Mouse (Mus musculus) ES-Bruce4 (cell line): ENCODE measurements around the gene Afdn. TPM values are rescaled to one million over a fixed set of nuclear protein-coding genes. Genes with fewer than 3 reads are reported as not detected.
"Not testable (repeated sequence)": the region's sequence is repeated elsewhere in the genome, so short reads cannot be mapped to it uniquely, and the experiment has no call there.

Experiments used
- H3K27ac ChIP-seq: 2 replicates; pipeline ENCODE4 v1.5.1; 2012; ENCODE audit warnings: low read length, inconsistent platforms; ENCODE audit not compliant: insufficient read depth
- H3K27me3 ChIP-seq: 2 replicates; pipeline ENCODE4 v1.6.1; 2012; ENCODE audit warnings: mild to moderate bottlenecking, low read length, inconsistent platforms; ENCODE audit not compliant: control insufficient read depth, poor library complexity, insufficient read depth, severe bottlenecking
- H3K36me3 ChIP-seq: 2 replicates; pipeline ENCODE4 v1.6.1; 2012; ENCODE audit warnings: inconsistent platforms, mild to moderate bottlenecking, low read length, moderate library complexity; ENCODE audit not compliant: control insufficient read depth, poor library complexity, insufficient read depth, severe bottlenecking
- H3K4me1 ChIP-seq: one replicate; pipeline ENCODE4 v1.8.1; 2011; ENCODE audit warnings: low read length; ENCODE audit not compliant: control insufficient read depth, insufficient read depth
- H3K4me3 ChIP-seq: 2 replicates; pipeline ENCODE4 v1.5.1; 2011; ENCODE audit warnings: low read depth, mild to moderate bottlenecking, low read length
- H3K9ac ChIP-seq: 2 replicates; pipeline ENCODE4 v1.6.1; 2012; ENCODE audit warnings: low read depth, mild to moderate bottlenecking, inconsistent platforms; ENCODE audit not compliant: poor library complexity, severe bottlenecking
- H3K9me3 ChIP-seq: replicated peaks from 2 replicates; pipeline ENCODE4 v1.6.1; 2012; ENCODE audit warnings: mild to moderate bottlenecking, low read length, inconsistent platforms; ENCODE audit not compliant: control insufficient read depth, poor library complexity, insufficient read depth, severe bottlenecking
- CTCF ChIP-seq: IDR thresholded peaks from one replicate; pipeline ENCODE4 v1.8.1; 2011; ENCODE audit warnings: low read depth, low read length
- EP300 ChIP-seq: IDR thresholded peaks from 2 replicates; pipeline ENCODE4 v1.6.1; 2011; ENCODE audit warnings: low read depth, low read length; ENCODE audit not compliant: insufficient read depth
- POLR2A ChIP-seq: IDR thresholded peaks from one replicate; pipeline ENCODE4 v1.8.1; 2011; ENCODE audit warnings: low read length; ENCODE audit not compliant: insufficient read depth
- polyA plus RNA-seq: library from polyadenylated mRNA; stranded (reverse); fragments of >200 nt; gene quantifications from 2 replicates; pipeline ENCODE4 v1.2.4, GENCODE M21; 2011; ENCODE audit warnings: low read depth; ENCODE audit not compliant: missing spikeins, insufficient read depth, insufficient read length

Gene Afdn
- polyA plus RNA-seq, 1 experiment = 286 TPM

GRCm38 (mm10) chr17:13754940-13755339 is 5.4 kb upstream of the Afdn start:
- no peaks in the 10 kb centered on the region for H3K36me3 ChIP-seq
- H3K4me3 ChIP-seq = no peak overlapping the region
- no peak overlapping the region for H3K9ac ChIP-seq
- H3K9me3 ChIP-seq = no peaks in the 10 kb centered on the region
- TF ChIP-seq CTCF (no peak), POLR2A (no peak), EP300 (no peak)
- H3K4me1 ChIP-seq = peaks cover 2% of the 10 kb centered on the region
- H3K27ac ChIP-seq = no peak overlapping the region
- no peaks in the 10 kb centered on the region for H3K27me3 ChIP-seq

GRCm38 (mm10) chr17:13758586-13758985 is 1.8 kb upstream of the Afdn start:
- Histone ChIP-seq H3K4me1 (peaks cover 2% of the 10 kb centered on the region), H3K9me3 (no peaks in the 10 kb centered on the region), H3K36me3 (no peaks in the 10 kb centered on the region), H3K9ac (no peak overlapping the region), H3K27me3 (no peaks in the 10 kb centered on the region), H3K27ac (no peak overlapping the region), H3K4me3 (no peak overlapping the region)
- no peak for TF ChIP-seq POLR2A
- no peak for TF ChIP-seq CTCF
- no peak for TF ChIP-seq EP300

DNA sequence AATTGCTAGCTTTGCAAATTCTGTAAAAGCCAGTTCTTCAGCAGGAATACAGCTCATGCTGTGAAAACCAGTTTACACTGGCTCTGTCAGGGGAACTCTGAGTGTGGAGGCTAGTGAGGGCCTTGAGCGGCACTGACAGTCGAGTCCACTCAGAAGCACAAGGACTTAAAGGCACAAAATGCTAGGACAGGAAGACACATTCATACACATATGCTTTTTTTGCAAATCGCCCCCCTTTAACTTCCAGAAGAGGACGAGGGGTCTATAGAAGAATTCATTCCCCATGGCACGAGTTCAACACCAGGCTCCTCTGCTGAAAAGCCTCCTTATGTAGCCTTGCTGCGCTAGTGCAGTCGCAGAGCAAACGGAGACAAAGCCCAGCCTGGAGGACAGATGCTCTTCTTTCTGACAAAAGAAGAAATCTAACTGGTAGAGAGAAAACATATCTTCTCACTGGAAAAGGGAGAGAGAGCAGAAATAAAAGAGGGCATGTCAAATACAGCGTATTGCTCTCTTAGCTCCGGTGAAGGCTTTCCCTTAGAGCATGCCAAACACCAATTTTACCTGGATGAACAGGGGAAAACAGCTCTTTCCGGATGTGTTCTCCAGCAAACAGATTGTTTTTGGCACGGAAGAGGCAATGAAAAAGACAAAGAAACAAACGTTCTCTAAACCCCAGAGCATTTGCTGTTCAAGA is 1.0 kb upstream of the Afdn start:
- Histone ChIP-seq H3K9ac (peak overlapping the region; percentile 93), H3K27me3 (no peaks in the 10 kb centered on the region), H3K4me3 (peak overlapping the region; percentile 88), H3K9me3 (no peaks in the 10 kb centered on the region), H3K27ac (no peak overlapping the region), H3K4me1 (peaks cover 2% of the 10 kb centered on the region), H3K36me3 (no peaks in the 10 kb centered on the region)
- TF ChIP-seq POLR2A (no peak), EP300 (no peak), CTCF (no peak)

GRCm38 (mm10) chr17:13760675-13761178 is 388 bp downstream of the Afdn start:
- Histone ChIP-seq H3K27ac (no peak overlapping the region), H3K4me3 (peak overlapping the region; percentile 96), H3K9me3 (no peaks in the 10 kb centered on the region), H3K27me3 (no peaks in the 10 kb centered on the region), H3K36me3 (no peaks in the 10 kb centered on the region), H3K9ac (peak overlapping the region; percentile 93), H3K4me1 (peaks cover 2% of the 10 kb centered on the region)
- TF ChIP-seq POLR2A (no peak), CTCF (no peak), EP300 (no peak)

DNA sequence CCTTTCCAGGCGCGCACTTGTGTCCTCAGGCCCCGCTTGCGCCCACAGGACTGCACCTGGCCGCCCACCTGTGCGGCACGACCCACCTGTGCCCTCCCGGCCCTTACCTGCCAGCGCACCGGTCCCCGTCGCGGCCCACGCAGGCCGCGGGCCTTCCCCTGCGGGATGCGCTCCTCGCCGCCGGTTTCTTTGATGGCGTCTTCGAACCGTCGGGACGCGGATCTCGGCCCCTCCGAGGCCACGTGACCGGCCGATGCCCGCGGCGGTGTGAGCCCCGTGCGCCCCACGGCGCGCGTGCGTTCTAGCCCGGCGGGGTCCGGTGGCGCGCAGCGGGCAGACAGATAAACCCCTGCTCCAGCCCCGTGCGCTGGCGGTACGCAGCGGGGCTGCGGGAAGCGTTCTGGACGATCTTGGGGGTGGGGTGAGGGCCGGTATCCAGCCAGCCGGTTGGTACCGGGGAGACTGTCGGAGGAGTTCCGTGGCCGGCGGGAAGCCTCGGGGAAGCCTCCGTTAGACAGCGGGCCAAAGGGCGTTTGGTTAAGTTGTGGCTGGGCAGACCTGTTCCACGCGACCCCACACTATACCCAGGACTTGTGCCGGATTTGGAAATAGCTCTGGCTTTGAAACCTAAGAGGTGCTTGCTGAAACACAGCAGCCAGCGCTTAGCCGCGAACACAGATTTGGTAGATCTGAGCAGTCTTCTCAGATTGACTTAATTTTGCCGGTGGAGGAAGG is 1.0 kb downstream of the Afdn start, which contains the start of gene Tcte2:
Gene Tcte2 (minus strand): TSS at position 647 of the 735 bp plus-strand sequence.
- peaks cover 2% of the 10 kb centered on the region for H3K4me1 ChIP-seq

GRCm38 (mm10) chr17:13763819-13764218 is 3.5 kb downstream of the Afdn start:
- TF ChIP-seq EP300 = no peak
- no peak for TF ChIP-seq CTCF
- no peak for TF ChIP-seq POLR2A
- Histone ChIP-seq H3K36me3 (no peaks in the 10 kb centered on the region), H3K9ac (no peak overlapping the region), H3K9me3 (no peaks in the 10 kb centered on the region), H3K4me3 (no peak overlapping the region), H3K4me1 (no peaks in the 10 kb centered on the region), H3K27ac (no peak overlapping the region), H3K27me3 (no peaks in the 10 kb centered on the region)

More for the DNA sequence above, 1.0 kb downstream of the Afdn start, which contains the start of gene Tcte2:
- Histone ChIP-seq H3K4me3 (peak within 1 kb of the TSS; percentile 96), H3K9me3 (no peaks in the 10 kb centered on the region), H3K9ac (peak within 1 kb of the TSS; percentile 93), H3K27ac (no peak within 1 kb of the TSS), H3K27me3 (no peaks in the 10 kb centered on the region), H3K36me3 (no peaks in the 10 kb centered on the region)
- TF ChIP-seq CTCF (no peak), POLR2A (no peak), EP300 (no peak)

DNA sequence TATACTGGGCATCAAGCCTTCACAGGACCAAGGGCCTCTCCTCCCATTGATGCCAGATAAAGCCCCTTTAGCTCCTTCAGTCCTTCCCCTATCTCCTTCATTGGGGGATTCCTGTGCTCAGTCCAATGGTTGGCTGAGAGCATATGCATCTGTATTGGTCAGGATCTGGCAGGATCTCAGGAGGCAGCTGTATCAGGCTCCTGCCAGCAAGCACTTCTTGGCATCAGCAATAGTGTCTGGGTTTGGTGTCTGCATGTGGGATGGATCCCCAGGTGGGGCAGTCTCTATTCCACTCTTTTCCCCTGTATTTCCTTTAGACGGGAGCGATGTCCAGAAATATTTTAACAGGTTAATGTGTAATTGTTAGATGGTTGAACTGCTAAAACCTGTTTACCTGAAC is 4.6 kb downstream of the Afdn start:
- not testable (repeated sequence) for H3K36me3 ChIP-seq, H3K4me3 ChIP-seq, H3K9ac ChIP-seq, H3K4me1 ChIP-seq, H3K9me3 ChIP-seq, H3K27ac ChIP-seq, H3K27me3 ChIP-seq
